ENCODE assay signal across 18 mouse cellular contexts in the genomic region with DNA sequence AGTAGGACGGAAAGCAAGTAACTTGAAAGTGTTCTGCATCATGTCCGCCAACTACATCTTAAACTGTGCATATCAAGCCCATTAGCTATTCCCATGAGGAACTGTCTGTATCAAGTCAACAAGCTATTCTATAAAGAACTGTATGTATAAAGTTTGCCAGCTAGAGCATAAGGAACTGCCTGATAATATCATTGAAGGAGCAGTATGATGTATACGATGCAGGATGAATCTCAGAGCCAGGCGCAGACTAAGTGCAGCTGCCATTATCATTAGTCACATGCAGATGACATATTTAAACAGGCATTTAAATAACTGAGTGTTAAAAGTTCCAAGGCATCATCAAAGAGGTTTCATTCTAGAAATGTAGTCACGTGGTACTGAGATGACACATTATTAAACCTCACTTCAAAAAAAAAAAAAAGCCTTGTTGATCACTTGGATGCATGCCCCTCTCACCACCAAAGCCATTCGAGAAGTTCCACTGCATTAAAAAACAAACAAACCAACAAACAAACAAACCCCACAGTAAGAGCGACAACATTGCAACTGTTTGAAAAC.
A peak's percentile ranks its signal among the peaks of the same experiment; 100 is the strongest.
DNase-seq lines count a peak whose midpoint lies in the region; ATAC-seq and TF ChIP-seq lines count a peak whose summit lies in the region.
"Had no signal": no experiment of that assay in that cellular context is flagged by ENCODE, and none has a peak within 500 bp of the region (broad histone marks: within the 10 kb centered on the region; RNA-seq: fewer than 3 reads in every experiment).

No protein-coding gene starts in this region.

- H3K27ac ChIP-seq in forebrain, embryonic 14.5 days (ENCODE audit: low read depth, low read length), result no peak overlapping the region
- H3K27ac ChIP-seq in forebrain, embryonic 11.5 days (ENCODE audit: low read depth, low read length), result no peak overlapping the region
- no peak overlapping the region for H3K27ac ChIP-seq in CH12.LX (ENCODE audit: insufficient read depth, low read depth)
- no peak overlapping the region for H3K27ac ChIP-seq in forebrain, postnatal 0 days (ENCODE audit: low read depth, low read length)
- H3K27ac ChIP-seq: embryonic facial prominence, embryonic 12.5 days; gastrocnemius, adult 2 months; heart, embryonic 13.5 days; hindbrain, embryonic 15.5 days had no signal

- H3K9ac ChIP-seq in forebrain, embryonic 14.5 days (ENCODE audit: low read length), result no peak overlapping the region
- H3K9ac ChIP-seq in forebrain, embryonic 11.5 days (ENCODE audit: low read length), result no peak overlapping the region
- no peak overlapping the region for H3K9ac ChIP-seq in CH12.LX (ENCODE audit: insufficient read depth, low read depth)
- no peak overlapping the region for H3K9ac ChIP-seq in forebrain, postnatal 0 days
- H3K9ac ChIP-seq: embryonic facial prominence, embryonic 12.5 days; heart, embryonic 13.5 days; hindbrain, embryonic 15.5 days had no signal

- H3K27me3 ChIP-seq in forebrain, embryonic 14.5 days (replicated peaks; ENCODE audit: control insufficient read depth, insufficient read depth, low read length), result no peaks in the 10 kb centered on the region
- H3K27me3 ChIP-seq in forebrain, embryonic 11.5 days (ENCODE audit: control insufficient read depth, insufficient read depth, low read length), result no peaks in the 10 kb centered on the region
- no peaks in the 10 kb centered on the region for H3K27me3 ChIP-seq in CH12.LX (replicated peaks)
- no peaks in the 10 kb centered on the region for H3K27me3 ChIP-seq in forebrain, postnatal 0 days (ENCODE audit: insufficient read depth, low read length)
- H3K27me3 ChIP-seq: embryonic facial prominence, embryonic 12.5 days; heart, embryonic 13.5 days; hindbrain, embryonic 15.5 days had no signal

- TF ChIP-seq CTCF in CH12.LX (conservative IDR thresholded peaks at IDR 0.05 in 1 of 2, IDR thresholded peaks at IDR 0.05 in 1 of 2; ENCODE audit: low read depth in 2 of 2, low read length in 2 of 2), result no peak
- TF ChIP-seq CTCF in forebrain, postnatal 0 days (IDR thresholded peaks at IDR 0.05; ENCODE audit: low read depth), result no peak

- H3K36me3 ChIP-seq in forebrain, embryonic 14.5 days (ENCODE audit: control insufficient read depth, insufficient read depth, low read length), result no peaks in the 10 kb centered on the region
- no peaks in the 10 kb centered on the region for H3K36me3 ChIP-seq in forebrain, embryonic 11.5 days (ENCODE audit: control insufficient read depth, insufficient read depth, low read length)
- H3K36me3 ChIP-seq in CH12.LX (replicated peaks in 1 of 2; ENCODE audit: control insufficient read depth in 1 of 2, insufficient read depth in 1 of 2, low read length in 1 of 2), result peaks cover 0 to 2% of the 10 kb centered on the region in 2 experiments
- no peaks in the 10 kb centered on the region for H3K36me3 ChIP-seq in forebrain, postnatal 0 days (ENCODE audit: insufficient read depth)
- H3K36me3 ChIP-seq: embryonic facial prominence, embryonic 12.5 days; heart, embryonic 13.5 days; hindbrain, embryonic 15.5 days had no signal

- ATAC-seq in forebrain, embryonic 14.5 days, result peak; percentile 48; the same call in 1 of the 2 replicates
- ATAC-seq in forebrain, embryonic 11.5 days (replicated peaks; ENCODE audit: low FRiP score), result no peak
- ATAC-seq in forebrain, postnatal 0 days, result peak; percentile 40; the same call in 1 of the 2 replicates
- ATAC-seq: intestine, postnatal 0 days had no signal

- no peaks in the 10 kb centered on the region for H3K4me1 ChIP-seq in forebrain, embryonic 14.5 days (ENCODE audit: control insufficient read depth, insufficient read depth, low read length)
- H3K4me1 ChIP-seq in forebrain, embryonic 11.5 days (replicated peaks; ENCODE audit: control insufficient read depth, insufficient read depth, low read length), result no peaks in the 10 kb centered on the region
- H3K4me1 ChIP-seq in CH12.LX (ENCODE audit: control insufficient read depth in 1 of 2, insufficient read depth in 2 of 2), result peaks cover 0 to 14% of the 10 kb centered on the region in 2 experiments; a peak in 1 of 4 replicates
- no peaks in the 10 kb centered on the region for H3K4me1 ChIP-seq in forebrain, postnatal 0 days (ENCODE audit: insufficient read depth)
- H3K4me1 ChIP-seq: embryonic facial prominence, embryonic 12.5 days; heart, embryonic 13.5 days; hindbrain, embryonic 15.5 days had no signal

- peak; percentile 13 for DNase-seq in forebrain, embryonic 14.5 days (ENCODE audit: low spot score)
- no peak for DNase-seq in forebrain, embryonic 11.5 days (ENCODE audit: low spot score)
- DNase-seq in 3T3-L1 (ENCODE audit: low read depth, low spot score) (peak; percentile 40), CH12.LX (ENCODE audit: extremely low read depth) (no peak)
- no peak for DNase-seq in forebrain, postnatal 0 days
- no peak for DNase-seq in layer of hippocampus, postnatal 36 days
- no peak for DNase-seq in kidney, postnatal 14 days
- no peak for DNase-seq in cerebellum, adult 18-20 months
- DNase-seq: adrenal gland, postnatal 14 days; gastrocnemius, adult 2 months; gastrocnemius, postnatal 36 days; heart, adult 11 months; heart, postnatal 36 days; kidney, adult 8-10 months had no signal

- H3K4me2 ChIP-seq in forebrain, embryonic 14.5 days (ENCODE audit: low read length), result no peak overlapping the region
- no peak overlapping the region for H3K4me2 ChIP-seq in forebrain, embryonic 11.5 days (ENCODE audit: low read depth, low read length, severe bottlenecking)
- no peak overlapping the region for H3K4me2 ChIP-seq in CH12.LX (ENCODE audit: insufficient read depth, low read depth, poor library complexity, severe bottlenecking)
- no peak overlapping the region for H3K4me2 ChIP-seq in forebrain, postnatal 0 days (ENCODE audit: low read depth)
- H3K4me2 ChIP-seq: embryonic facial prominence, embryonic 12.5 days; heart, embryonic 13.5 days; hindbrain, embryonic 15.5 days had no signal

- in situ Hi-C loops in CH12.LX (cut with MboI; ENCODE audit: low pct_ligation_motif_present, low pct_unique_long_range_greater_than_20kb, low sequenced_read_pairs), result no loop called here

- H3K4me3 ChIP-seq in forebrain, embryonic 14.5 days (ENCODE audit: low read depth, low read length), result no peak overlapping the region
- no peak overlapping the region for H3K4me3 ChIP-seq in forebrain, embryonic 11.5 days (ENCODE audit: low read depth, low read length)
- H3K4me3 ChIP-seq in CH12.LX (replicated peaks in 1 of 3; ENCODE audit: low read depth in 2 of 3, low read length in 2 of 3, poor library complexity in 1 of 3), result no peak overlapping the region
- H3K4me3 ChIP-seq in forebrain, postnatal 0 days (ENCODE audit: low read depth, low read length), result no peak overlapping the region
- H3K4me3 ChIP-seq: embryonic facial prominence, embryonic 12.5 days; gastrocnemius, adult 2 months; heart, embryonic 13.5 days; hindbrain, embryonic 15.5 days had no signal

- no peaks in the 10 kb centered on the region for H3K9me3 ChIP-seq in forebrain, embryonic 14.5 days (replicated peaks; ENCODE audit: control insufficient read depth, low read length)
- no peaks in the 10 kb centered on the region for H3K9me3 ChIP-seq in forebrain, embryonic 11.5 days (ENCODE audit: control insufficient read depth, low read length)
- no peaks in the 10 kb centered on the region for H3K9me3 ChIP-seq in CH12.LX (replicated peaks; ENCODE audit: low read length)
- H3K9me3 ChIP-seq in forebrain, postnatal 0 days (ENCODE audit: low read length), result no peaks in the 10 kb centered on the region
- H3K9me3 ChIP-seq: embryonic facial prominence, embryonic 12.5 days; heart, embryonic 13.5 days; hindbrain, embryonic 15.5 days had no signal

- no peak for TF ChIP-seq POLR2A in CH12.LX (IDR thresholded peaks at IDR 0.05; ENCODE audit: low read depth, low read length)

- no peak for TF ChIP-seq RAD21 in CH12.LX (IDR thresholded peaks at IDR 0.05; ENCODE audit: low read depth, low read length)

- no peak for TF ChIP-seq EP300 in CH12.LX (IDR thresholded peaks at IDR 0.05; ENCODE audit: low read length)

- WGBS in forebrain, embryonic 14.5 days, result 89% methylated on average over 7 of the region's 7 CpGs
- 92% methylated on average over 7 of the region's 7 CpGs for WGBS in forebrain, embryonic 11.5 days
- 76% methylated on average over 7 of the region's 7 CpGs for WGBS in forebrain, postnatal 0 days

- dilution Hi-C loops in CH12.LX (cut with MboI; ENCODE audit: extremely low pct_ligation_motif_present, extremely low pct_unique_long_range_greater_than_20kb, low sequenced_read_pairs), result no loop called here

- H3K79me2 ChIP-seq in CH12.LX (replicated peaks; ENCODE audit: control insufficient read depth, extremely low read depth, insufficient read depth, poor library complexity, severe bottlenecking), result no peaks in the 10 kb centered on the region

TF ChIP-seq in CH12.LX, 34 proteins besides CTCF, POLR2A, EP300 and RAD21:
- TF ChIP-seq BHLHE40 (IDR thresholded peaks at IDR 0.05; ENCODE audit: low read depth, low read length) (0 out of 2 replicates have a peak, but pooled peaks have one; percentile 30), KAT2A (IDR thresholded peaks at IDR 0.05; ENCODE audit: insufficient replicate concordance, low read length) (no peak)
TF ChIP-seq in CH12.LX: peak in this region for 1.

Comparison
In these comparisons a context has a peak if more than half of its experiments do, and no peak if none do; other contexts are left out.
1. DNase-seq: peak in forebrain, embryonic 14.5 days (single experiment) and 3T3-L1 (single experiment); none in forebrain, embryonic 11.5 days (single experiment), CH12.LX (single experiment), forebrain, postnatal 0 days (single experiment), layer of hippocampus, postnatal 36 days (0 of 2), kidney, postnatal 14 days (single experiment) and cerebellum, adult 18-20 months (0 of 2).